ENCODE assay signal across 8 mouse cellular contexts in genomic region chr7:16401991-16402431, GRCm38 (mm10). TPM values are rescaled to one million over a fixed set of nuclear protein-coding genes. Genes with fewer than 3 reads are reported as not detected.
DNase-seq lines count a peak whose midpoint lies in the region; ATAC-seq lines count a peak whose summit lies in the region.

No protein-coding gene starts in this region.

- WGBS in embryonic facial prominence, embryonic 15.5 days: under 1% methylated on average over 17 of the region's 17 CpGs
- WGBS in macrophage (ENCODE audit: missing documents): 0% methylated on average over 17 of the region's 17 CpGs

- H3K36me3 ChIP-seq in embryonic facial prominence, embryonic 15.5 days: no peaks in the 10 kb centered on the region
- no peaks in the 10 kb centered on the region for H3K36me3 ChIP-seq in macrophage (ENCODE audit: inconsistent target)

- H3K27me3 ChIP-seq in embryonic facial prominence, embryonic 15.5 days: no peaks in the 10 kb centered on the region

- peak overlapping the region; percentile 100 for H3K27ac ChIP-seq in embryonic facial prominence, embryonic 15.5 days (replicated peaks)
- H3K27ac ChIP-seq in macrophage: peak overlapping the region; percentile 98

- peak overlapping the region; percentile 89 for H3K4me3 ChIP-seq in embryonic facial prominence, embryonic 15.5 days (replicated peaks)
- H3K4me3 ChIP-seq in macrophage (ENCODE audit: inconsistent target): peak overlapping the region; percentile 94

- peaks cover 45% of the 10 kb centered on the region for H3K79me2 ChIP-seq in macrophage (ENCODE audit: inconsistent target)

- H3K9ac ChIP-seq in embryonic facial prominence, embryonic 15.5 days: peak overlapping the region; percentile 99

- DNase-seq in cerebellum, adult 11 months: peak; percentile 51
- peak; percentile 65 for DNase-seq in adrenal gland, postnatal 14 days
- DNase-seq in heart, postnatal 36 days: peak; percentile 57 to 69
- peak; percentile 32 to 34 for DNase-seq in left cerebral cortex, adult 8-10 months (ENCODE audit: low spot score in 2 of 2)
- DNase-seq in spleen, postnatal 14 days (ENCODE audit: low spot score in 2 of 2): peak; percentile 68 to 75

- ATAC-seq in cerebellum, adult (ENCODE audit: insufficient number of reproducible peaks, low FRiP score, low TSS enrichment): no peak
- no peak for ATAC-seq in embryonic facial prominence, embryonic 15.5 days (ENCODE audit: insufficient number of reproducible peaks, low FRiP score, low TSS enrichment, low read depth)

- peaks cover 41% of the 10 kb centered on the region for H3K4me1 ChIP-seq in embryonic facial prominence, embryonic 15.5 days

- intact Hi-C loops in heart, postnatal 36 days (cut with DNase I): no loop called here

- peak overlapping the region; percentile 59 for H3K4me2 ChIP-seq in embryonic facial prominence, embryonic 15.5 days (replicated peaks)

- no peaks in the 10 kb centered on the region for H3K9me3 ChIP-seq in embryonic facial prominence, embryonic 15.5 days (replicated peaks)

RNA-seq across cellular contexts. Expression of gene Zc3h4, which starts 1.3 kb away (rescaled TPM):
- total RNA-seq in adrenal gland, postnatal 14 days (2021): 37.4 and 48.5 TPM in 2 replicates
- polyA plus RNA-seq in embryonic facial prominence, embryonic 15.5 days (2015; fragmentation: Nextera tagmentation; extraction: Ambion mirVana): 16.9 and 17.0 TPM in 2 replicates
- 10 to 100 TPM; 28.9 to 37.8 TPM for total RNA-seq in heart, postnatal 36 days (2021)
- total RNA-seq in left cerebral cortex, adult 8-10 months (2022): 10 to 100 TPM; 48.3 to 56.6 (median 52.4) TPM
- total RNA-seq in macrophage (2018; cell fraction: chromatin; rRNA removed): 100 to 1,000 TPM in 2 of 26 experiments, 10 to 100 TPM in 24; 40.1 to 107 (median 74.8) TPM
- total RNA-seq in macrophage (2018; cell fraction: cytosol; rRNA removed): 10 to 100 TPM; 18.6 to 45.7 (median 30.8) TPM
- 10 to 100 TPM; 34.2 to 77.9 (median 51.1) TPM for total RNA-seq in macrophage (2018; cell fraction: nucleus; rRNA removed)
- polyA plus RNA-seq in macrophage (2018): 23.8 to 26.3 TPM (median 25.4 TPM) in 3 replicates

RNA-seq across cellular contexts. Expression of gene Sae1, which starts 14.4 kb away (rescaled TPM):
- 62.3 and 72.1 TPM in 2 replicates for total RNA-seq in adrenal gland, postnatal 14 days (2021)
- 291 and 292 TPM in 2 replicates for polyA plus RNA-seq in embryonic facial prominence, embryonic 15.5 days (2015; fragmentation: Nextera tagmentation; extraction: Ambion mirVana)
- 10 to 100 TPM; 33.6 to 35.7 TPM for total RNA-seq in heart, postnatal 36 days (2021)
- total RNA-seq in left cerebral cortex, adult 8-10 months (2022): 100 to 1,000 TPM in 3 of 4 experiments, 10 to 100 TPM in 1; 92.2 to 108 (median 105) TPM
- total RNA-seq in macrophage (2018; cell fraction: chromatin; rRNA removed): 10 to 100 TPM in 24 of 26 experiments, 1 to 10 TPM in 2; 7.7 to 58.2 (median 29.0) TPM
- 10 to 100 TPM; 42.3 to 78.0 (median 54.8) TPM for total RNA-seq in macrophage (2018; cell fraction: cytosol; rRNA removed)
- total RNA-seq in macrophage (2018; cell fraction: nucleus; rRNA removed): 10 to 100 TPM; 18.5 to 56.7 (median 31.3) TPM
- polyA plus RNA-seq in macrophage (2018): 50.0 to 88.6 TPM (median 68.1 TPM) in 3 replicates

RNA-seq across cellular contexts. Expression of gene Tmem160, which starts 50.6 kb away (rescaled TPM):
- total RNA-seq in adrenal gland, postnatal 14 days (2021): 46.2 and 49.2 TPM in 2 replicates
- 48.6 and 49.6 TPM in 2 replicates for polyA plus RNA-seq in embryonic facial prominence, embryonic 15.5 days (2015; fragmentation: Nextera tagmentation; extraction: Ambion mirVana)
- 10 to 100 TPM; 79.4 to 89.8 TPM for total RNA-seq in heart, postnatal 36 days (2021)
- total RNA-seq in left cerebral cortex, adult 8-10 months (2022): 10 to 100 TPM; 53.3 to 81.3 (median 69.6) TPM
- total RNA-seq in macrophage (2018; cell fraction: chromatin; rRNA removed): 1 to 10 TPM in 22 of 26 experiments, not detected in 4; 1.3 to 9.0 (median 2.7) TPM
- total RNA-seq in macrophage (2018; cell fraction: cytosol; rRNA removed): 10 to 100 TPM; 44.2 to 78.5 (median 64.6) TPM
- total RNA-seq in macrophage (2018; cell fraction: nucleus; rRNA removed): 10 to 100 TPM in 21 of 26 experiments, 1 to 10 TPM in 5; 4.6 to 31.6 (median 18.8) TPM
- 9.5 to 50.4 TPM (median 41.7 TPM) in 3 replicates for polyA plus RNA-seq in macrophage (2018)
